Mouse (Mus musculus): ENCODE data around the gene Tas2r123.

DNA sequence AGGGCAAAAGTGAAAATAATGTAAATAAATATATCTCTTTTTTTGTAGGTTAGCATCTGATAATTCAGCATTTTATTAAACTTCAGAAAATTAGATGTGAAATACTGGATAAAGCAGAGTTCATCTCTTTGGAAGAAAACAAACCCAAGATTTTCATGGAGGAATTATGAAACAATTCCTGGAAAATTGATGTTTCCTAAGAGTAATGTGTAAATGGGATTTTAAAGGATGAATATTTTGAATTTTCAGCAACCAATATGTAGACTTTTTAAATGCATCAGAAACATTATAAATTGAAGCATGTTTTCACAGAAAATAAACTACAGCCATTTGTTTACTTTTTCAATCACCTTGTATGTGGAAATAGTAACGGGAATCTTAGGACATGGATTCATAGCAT, at the start of gene Tas2r123:
- TF ChIP-seq EP300 (IDR thresholded peaks at IDR 0.05; ENCODE audit: low read depth): no peak
- no peak for TF ChIP-seq CTCF (IDR thresholded peaks at IDR 0.05; ENCODE audit: low read depth)
